Mouse (Mus musculus): ENCODE data around the gene Fhod1.

DNA sequence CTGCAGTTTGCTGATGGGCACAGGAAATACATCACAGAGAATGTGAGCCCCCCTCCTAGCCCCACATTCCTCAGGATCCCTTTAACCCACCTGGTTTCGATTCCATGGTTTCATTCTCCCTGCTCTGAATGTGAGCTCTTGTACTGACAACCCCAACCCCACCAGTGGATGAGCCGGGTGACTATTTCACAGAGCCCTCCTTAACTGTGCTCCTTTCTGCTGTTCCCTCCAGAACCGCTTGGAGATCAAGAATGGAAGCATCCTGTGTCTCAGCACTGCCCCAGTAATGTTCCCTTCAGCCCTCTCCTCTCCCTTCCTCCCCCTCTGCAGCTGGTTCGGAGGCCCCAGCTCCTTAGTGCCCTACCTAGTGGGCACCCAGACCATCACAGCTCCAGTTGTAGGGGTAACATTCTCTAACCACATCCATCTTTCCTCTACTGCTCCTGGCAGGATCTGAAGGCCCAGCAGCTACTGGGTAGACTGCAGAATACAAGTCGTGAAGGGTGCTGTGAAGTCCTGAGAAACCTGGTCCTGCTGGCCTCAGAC lies 41.5 kb downstream of the Fhod1 start:
- no peak for TF ChIP-seq POLR2A (IDR thresholded peaks at IDR 0.05; ENCODE audit: insufficient read length, low read depth)
- TF ChIP-seq TCF12 (IDR thresholded peaks at IDR 0.05; ENCODE audit: insufficient read depth, poor library complexity, severe bottlenecking): no peak
- no peak for TF ChIP-seq TCF3 (IDR thresholded peaks at IDR 0.05; ENCODE audit: insufficient read length, low read depth)
- no peak for TF ChIP-seq REST (IDR thresholded peaks at IDR 0.05; ENCODE audit: insufficient read depth, insufficient read length)
- TF ChIP-seq MYOG (IDR thresholded peaks at IDR 0.05; ENCODE audit: control insufficient read depth in 1 of 3, insufficient read depth in 1 of 3, insufficient read length in 2 of 3, low read depth in 2 of 3): no peak
